Mouse (Mus musculus): Measurements from ENCODE around the gene Pafah2. TPM values are rescaled to one million over a fixed set of nuclear protein-coding genes. Genes with fewer than 3 reads are reported as not detected.

Pafah2 gene
- polyA plus RNA-seq, 1 experiment from 2014 or later, result 16.8 TPM

DNA sequence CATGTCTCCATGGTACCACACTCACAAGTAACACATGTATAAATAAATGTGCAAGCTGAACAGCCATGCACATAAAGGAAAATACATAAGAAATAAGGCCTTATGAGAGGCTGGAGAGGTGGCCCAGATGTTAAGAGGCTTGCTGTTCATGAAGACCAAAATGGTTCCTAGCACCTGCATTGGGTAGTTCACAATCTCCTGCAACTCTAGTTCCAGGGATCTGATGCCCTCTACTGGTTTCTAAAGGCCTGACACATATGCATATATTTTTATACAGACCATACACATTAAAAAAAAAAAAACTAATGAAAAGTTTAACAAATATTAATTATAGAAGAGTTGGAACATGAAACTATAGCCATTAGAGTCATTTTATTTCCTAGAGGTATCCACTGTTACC lies 75.3 kb downstream of the Pafah2 start:
- no peak for DNase-seq (ENCODE audit: low spot score)
- Histone ChIP-seq H3K4me2 (replicated peaks; ENCODE audit: low read depth) (no peak overlapping the region), H3K36me3 (ENCODE audit: control insufficient read depth, insufficient read depth, low read length) (peaks cover 12% of the 10 kb centered on the region), H3K4me3 (ENCODE audit: low read depth, low read length) (no peak overlapping the region), H3K4me1 (replicated peaks; ENCODE audit: control insufficient read depth, insufficient read depth) (no peaks in the 10 kb centered on the region), H3K9me3 (ENCODE audit: control insufficient read depth, low read length) (no peaks in the 10 kb centered on the region), H3K27me3 (ENCODE audit: control insufficient read depth, insufficient read depth, low read length) (no peaks in the 10 kb centered on the region), H3K9ac (ENCODE audit: low read length) (no peak overlapping the region), H3K27ac (replicated peaks) (no peak overlapping the region)
- ATAC-seq (ENCODE audit: low FRiP score, low TSS enrichment), result no peak
- TF ChIP-seq CTCF (IDR thresholded peaks at IDR 0.05; ENCODE audit: low read depth), result peak; percentile 58
- TF ChIP-seq EP300 (optimal IDR thresholded peaks at IDR 0.05), result no peak

DNA sequence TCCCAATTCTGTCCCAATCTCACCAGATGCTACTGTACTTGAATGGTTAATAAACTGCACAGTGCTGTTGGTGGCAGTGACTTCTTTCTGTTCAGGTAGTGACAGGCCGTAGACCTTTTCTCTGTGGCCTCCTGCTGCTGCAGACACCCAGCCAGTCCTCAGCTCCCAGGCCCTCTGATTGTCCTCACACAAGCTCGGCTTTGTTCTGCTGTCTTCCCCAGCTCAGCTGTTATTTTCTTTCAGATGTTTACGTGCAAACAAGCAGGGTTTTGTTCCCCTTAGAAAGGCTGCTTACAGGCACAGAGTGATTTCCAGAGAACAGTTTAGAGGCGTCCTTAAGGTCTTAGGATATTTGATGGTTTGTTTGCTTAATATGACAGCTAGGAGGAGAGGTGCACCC lies 77.6 kb downstream of the Pafah2 start:
- Histone ChIP-seq H3K27ac (replicated peaks) (no peak overlapping the region), H3K9ac (ENCODE audit: low read length) (no peak overlapping the region), H3K27me3 (ENCODE audit: control insufficient read depth, insufficient read depth, low read length) (no peaks in the 10 kb centered on the region), H3K4me2 (replicated peaks; ENCODE audit: low read depth) (no peak overlapping the region), H3K36me3 (ENCODE audit: control insufficient read depth, insufficient read depth, low read length) (peaks cover 12% of the 10 kb centered on the region), H3K4me1 (replicated peaks; ENCODE audit: control insufficient read depth, insufficient read depth) (no peaks in the 10 kb centered on the region), H3K9me3 (ENCODE audit: control insufficient read depth, low read length) (no peaks in the 10 kb centered on the region), H3K4me3 (ENCODE audit: low read depth, low read length) (no peak overlapping the region)
- DNase-seq (ENCODE audit: low spot score) (no peak), ATAC-seq (ENCODE audit: low FRiP score, low TSS enrichment) (no peak)
- WGBS, result 85% methylated on average over 4 of the region's 4 CpGs
- TF ChIP-seq CTCF (IDR thresholded peaks at IDR 0.05; ENCODE audit: low read depth), result no peak

DNA sequence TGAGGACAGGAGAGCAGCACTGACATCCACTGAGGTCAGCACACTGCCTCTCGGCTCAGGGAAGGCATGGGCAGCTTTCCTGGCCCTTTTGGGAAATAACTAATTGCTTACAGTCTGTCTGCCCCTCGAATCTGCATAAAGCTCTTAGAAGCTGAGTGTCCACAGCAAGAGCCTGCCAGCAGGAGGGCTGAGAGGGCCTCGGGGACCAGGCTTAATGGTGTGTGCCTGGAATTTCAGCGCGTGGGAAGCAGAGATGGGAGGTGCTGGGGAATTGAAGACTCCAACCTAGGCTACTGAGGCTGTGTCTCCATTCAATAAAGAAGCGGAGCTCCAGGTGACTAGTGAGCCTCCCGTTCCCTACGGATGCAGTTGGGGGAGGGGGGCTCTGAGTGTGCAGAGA lies 78.1 kb downstream of the Pafah2 start:
- H3K27ac ChIP-seq (replicated peaks), result no peak overlapping the region
- DNase-seq (ENCODE audit: low spot score), result no peak

DNA sequence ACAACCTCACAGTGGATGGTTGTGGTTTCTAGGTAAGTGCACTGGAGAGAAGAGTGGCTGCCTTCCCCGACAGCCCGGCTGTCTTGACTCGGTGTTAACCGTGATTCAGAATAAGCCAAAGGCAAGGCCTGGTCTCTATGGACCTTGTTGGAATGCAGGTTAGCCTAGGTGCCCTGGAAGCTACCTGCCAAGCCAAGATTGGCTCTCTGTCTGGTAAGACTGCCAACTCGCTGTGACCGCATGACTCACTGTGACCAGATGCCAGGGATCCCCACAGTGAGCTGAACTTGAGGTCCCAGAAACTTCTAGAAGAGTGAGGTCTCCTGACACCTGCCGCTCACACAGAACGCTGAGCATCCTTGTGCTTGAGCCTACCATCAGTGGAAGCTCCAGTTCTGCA lies 80.8 kb downstream of the Pafah2 start:
- WGBS, result 81% methylated on average over 8 of the region's 8 CpGs
- TF ChIP-seq EP300 (optimal IDR thresholded peaks at IDR 0.05), result no peak
- TF ChIP-seq CTCF (IDR thresholded peaks at IDR 0.05; ENCODE audit: low read depth), result no peak

More for the DNA sequence above, 78.1 kb downstream of the Pafah2 start:
- H3K9ac ChIP-seq (ENCODE audit: low read length), result no peak overlapping the region
- H3K27me3 ChIP-seq (ENCODE audit: control insufficient read depth, insufficient read depth, low read length), result no peaks in the 10 kb centered on the region
- H3K4me2 ChIP-seq (replicated peaks; ENCODE audit: low read depth), result no peak overlapping the region
- H3K9me3 ChIP-seq (ENCODE audit: control insufficient read depth, low read length), result no peaks in the 10 kb centered on the region
- TF ChIP-seq CTCF (IDR thresholded peaks at IDR 0.05; ENCODE audit: low read depth), result no peak
- no peak for TF ChIP-seq EP300 (optimal IDR thresholded peaks at IDR 0.05)
- H3K36me3 ChIP-seq (ENCODE audit: control insufficient read depth, insufficient read depth, low read length), result peaks cover 12% of the 10 kb centered on the region
- WGBS, result 81% methylated on average over 8 of the region's 8 CpGs
- no peaks in the 10 kb centered on the region for H3K4me1 ChIP-seq (replicated peaks; ENCODE audit: control insufficient read depth, insufficient read depth)
- no peak for ATAC-seq (ENCODE audit: low FRiP score, low TSS enrichment)
- no peak overlapping the region for H3K4me3 ChIP-seq (ENCODE audit: low read depth, low read length)

More for the DNA sequence above, 80.8 kb downstream of the Pafah2 start:
- Histone ChIP-seq H3K36me3 (ENCODE audit: control insufficient read depth, insufficient read depth, low read length) (peaks cover 12% of the 10 kb centered on the region), H3K4me3 (ENCODE audit: low read depth, low read length) (no peak overlapping the region), H3K4me2 (replicated peaks; ENCODE audit: low read depth) (no peak overlapping the region), H3K27me3 (ENCODE audit: control insufficient read depth, insufficient read depth, low read length) (no peaks in the 10 kb centered on the region), H3K27ac (replicated peaks) (no peak overlapping the region), H3K9ac (ENCODE audit: low read length) (no peak overlapping the region), H3K9me3 (ENCODE audit: control insufficient read depth, low read length) (no peaks in the 10 kb centered on the region), H3K4me1 (replicated peaks; ENCODE audit: control insufficient read depth, insufficient read depth) (no peaks in the 10 kb centered on the region)
- no peak for DNase-seq (ENCODE audit: low spot score)
- no peak for ATAC-seq (ENCODE audit: low FRiP score, low TSS enrichment)

Small RNA genes within 50 kb of the gene (microRNA-seq; reads per million reads assigned to microRNA genes)
- not detected for gene Gm23634

Other genes with a start within 250 kb of the Pafah2 start
- gene Cep85, start 209.2 kb upstream of the Pafah2 start, polyA plus RNA-seq (2015; fragmentation: Nextera tagmentation; extraction: Ambion mirVana), result 87.6 and 102 TPM in 2 replicates
- gene Gm7534, start 193.3 kb upstream of the Pafah2 start, polyA plus RNA-seq (2015; fragmentation: Nextera tagmentation; extraction: Ambion mirVana), result not detected in 2 replicates
- 0.11 and 0.19 TPM in 2 replicates for gene Catsper4, start 168.9 kb upstream of the Pafah2 start, polyA plus RNA-seq (2015; fragmentation: Nextera tagmentation; extraction: Ambion mirVana)
- 9.4 and 9.5 TPM in 2 replicates for gene Cnksr1, start 157.9 kb upstream of the Pafah2 start, polyA plus RNA-seq (2015; fragmentation: Nextera tagmentation; extraction: Ambion mirVana)
- 0.21 and 0.31 TPM in 2 replicates for gene E130218I03Rik, start 152.7 kb upstream of the Pafah2 start, polyA plus RNA-seq (2015; fragmentation: Nextera tagmentation; extraction: Ambion mirVana)
- 12.1 and 12.6 TPM in 2 replicates for gene Zfp593, start 150.7 kb upstream of the Pafah2 start, polyA plus RNA-seq (2015; fragmentation: Nextera tagmentation; extraction: Ambion mirVana)
- gene Gm30191, start 149.4 kb upstream of the Pafah2 start, polyA plus RNA-seq (2015; fragmentation: Nextera tagmentation; extraction: Ambion mirVana), result not detected in 2 replicates
- 3.7 and 4.2 TPM in 2 replicates for gene Grrp1, start 142.2 kb upstream of the Pafah2 start, polyA plus RNA-seq (2015; fragmentation: Nextera tagmentation; extraction: Ambion mirVana)
- gene Pdik1l, start 108.4 kb upstream of the Pafah2 start, polyA plus RNA-seq (2015; fragmentation: Nextera tagmentation; extraction: Ambion mirVana), result 8.3 and 8.4 TPM in 2 replicates
- gene Trim63, start 81.2 kb upstream of the Pafah2 start, polyA plus RNA-seq (2015; fragmentation: Nextera tagmentation; extraction: Ambion mirVana), result 0.07 and 0.13 TPM in 2 replicates
- 0.06 and 0.07 TPM in 2 replicates for gene Slc30a2, start 53.1 kb upstream of the Pafah2 start, polyA plus RNA-seq (2015; fragmentation: Nextera tagmentation; extraction: Ambion mirVana)
- 1.8 and 2.1 TPM in 2 replicates for gene Extl1, start 12.5 kb upstream of the Pafah2 start, polyA plus RNA-seq (2015; fragmentation: Nextera tagmentation; extraction: Ambion mirVana)
- gene Stmn1, start 72.0 kb downstream of the Pafah2 start, polyA plus RNA-seq (2015; fragmentation: Nextera tagmentation; extraction: Ambion mirVana), result 358 and 380 TPM in 2 replicates
- gene Paqr7, start 100.4 kb downstream of the Pafah2 start, polyA plus RNA-seq (2015; fragmentation: Nextera tagmentation; extraction: Ambion mirVana), result 51.8 and 56.4 TPM in 2 replicates
- 3.5 and 3.8 TPM in 2 replicates for gene Aunip, start 114.7 kb downstream of the Pafah2 start, polyA plus RNA-seq (2015; fragmentation: Nextera tagmentation; extraction: Ambion mirVana)
- gene Mtfr1l, start 139.1 kb downstream of the Pafah2 start, polyA plus RNA-seq (2015; fragmentation: Nextera tagmentation; extraction: Ambion mirVana), result 64.7 and 70.3 TPM in 2 replicates
- 8.6 and 12.1 TPM in 2 replicates for gene Selenon, start 155.8 kb downstream of the Pafah2 start, polyA plus RNA-seq (2015; fragmentation: Nextera tagmentation; extraction: Ambion mirVana)

All from stomach, postnatal 0 days (tissue).